In genomic region chr17:24855838-24856464, GRCm38 (mm10) we compare ENCODE assay signal across 18 mouse cellular contexts. TPM values are rescaled to one million over a fixed set of nuclear protein-coding genes. Genes with fewer than 3 reads are reported as not detected.
DNase-seq lines count a peak whose midpoint lies in the region; ATAC-seq and TF ChIP-seq lines count a peak whose summit lies in the region.
"Had no signal": no experiment of that assay in that cellular context is flagged by ENCODE, and none has a peak within 500 bp of the region (broad histone marks: within the 10 kb centered on the region; RNA-seq: fewer than 3 reads in every experiment).

No protein-coding gene starts in this region.

- 0 out of 2 replicates have a peak overlapping the region, but pooled peaks have one; percentile 39 for H3K9ac ChIP-seq in heart, embryonic 11.5 days (ENCODE audit: low read depth, low read length)
- no peak overlapping the region for H3K9ac ChIP-seq in kidney, embryonic 15.5 days
- no peak overlapping the region for H3K9ac ChIP-seq in liver, postnatal 0 days (replicated peaks)
- H3K9ac ChIP-seq: forebrain, postnatal 0 days had no signal

- no peak overlapping the region for H3K27ac ChIP-seq in heart, embryonic 11.5 days (ENCODE audit: low read depth, low read length)
- H3K27ac ChIP-seq in kidney, embryonic 15.5 days: no peak overlapping the region
- peak overlapping the region; percentile 49 for H3K27ac ChIP-seq in liver, postnatal 0 days (ENCODE audit: low read depth)
- H3K27ac ChIP-seq: heart, embryonic 10.5 days had no signal

- peaks cover 7% of the 10 kb centered on the region; the same call in 1 of the 2 replicates for H3K27me3 ChIP-seq in heart, embryonic 11.5 days (ENCODE audit: control insufficient read depth, insufficient read depth, low read length)
- peaks cover 5% of the 10 kb centered on the region; the same call in 1 of the 2 replicates for H3K27me3 ChIP-seq in kidney, embryonic 15.5 days
- no peaks in the 10 kb centered on the region for H3K27me3 ChIP-seq in liver, postnatal 0 days (ENCODE audit: insufficient read depth, low read length)

- TF ChIP-seq EP300 in liver, postnatal 0 days (IDR thresholded peaks at IDR 0.05; ENCODE audit: low read depth): no peak

- H3K4me1 ChIP-seq in heart, embryonic 11.5 days (ENCODE audit: control insufficient read depth, insufficient read depth, low read length): peaks cover 6% of the 10 kb centered on the region; the same call in 1 of the 2 replicates
- H3K4me1 ChIP-seq in kidney, embryonic 15.5 days: peaks cover 9% of the 10 kb centered on the region
- H3K4me1 ChIP-seq in liver, postnatal 0 days (ENCODE audit: insufficient read depth): peaks cover 38% of the 10 kb centered on the region

- ATAC-seq in heart, embryonic 11.5 days (replicated peaks; ENCODE audit: insufficient number of reproducible peaks, low FRiP score, low TSS enrichment): no peak
- ATAC-seq in kidney, embryonic 15.5 days (replicated peaks; ENCODE audit: low FRiP score): no peak
- no peak for ATAC-seq in liver, postnatal 0 days
- ATAC-seq: forebrain, postnatal 0 days had no signal

- H3K4me2 ChIP-seq in heart, embryonic 11.5 days: no peak overlapping the region
- H3K4me2 ChIP-seq in kidney, embryonic 15.5 days: no peak overlapping the region
- no peak overlapping the region for H3K4me2 ChIP-seq in liver, postnatal 0 days (ENCODE audit: low read depth, low read length)

- TF ChIP-seq CTCF in liver, postnatal 0 days (IDR thresholded peaks at IDR 0.05; ENCODE audit: low read depth): no peak

- DNase-seq in heart, postnatal 10 days: no peak
- DNase-seq in kidney, postnatal 36 days: peak; percentile 45 to 60
- peak; percentile 79 for DNase-seq in NIH3T3 (ENCODE audit: low read depth)
- DNase-seq in liver, postnatal 0 days: no peak
- no peak for DNase-seq in layer of hippocampus, postnatal 10 days (ENCODE audit: low spot score in 2 of 2)
- no peak for DNase-seq in spleen, adult 18-20 months
- DNase-seq: cerebellum, adult 9-10 months; forebrain, postnatal 0 days; gastrocnemius, postnatal 14 days; heart, postnatal 36 days; lung, postnatal 10 days had no signal

- H3K36me3 ChIP-seq in heart, embryonic 11.5 days (ENCODE audit: control insufficient read depth, insufficient read depth, low read length): 0 out of 2 replicates have a peak, but pooled peaks cover 3% of the 10 kb centered on the region
- peaks cover 70% of the 10 kb centered on the region for H3K36me3 ChIP-seq in kidney, embryonic 15.5 days
- peaks cover 66% of the 10 kb centered on the region for H3K36me3 ChIP-seq in liver, postnatal 0 days (replicated peaks; ENCODE audit: insufficient read depth, low read length)

- intact Hi-C loops in heart, postnatal 10 days (cut with DNase I): no loop called here

- WGBS in heart, embryonic 11.5 days (ENCODE audit: insufficient replicate concordance): 67% methylated on average over 3 of the region's 3 CpGs
- 85% methylated on average over 3 of the region's 3 CpGs for WGBS in kidney, embryonic 15.5 days
- WGBS in liver, postnatal 0 days (ENCODE audit: insufficient replicate concordance): 89% methylated on average over 3 of the region's 3 CpGs

- H3K9me3 ChIP-seq in heart, embryonic 11.5 days (replicated peaks; ENCODE audit: control insufficient read depth, low read length): no peaks in the 10 kb centered on the region
- H3K9me3 ChIP-seq in kidney, embryonic 15.5 days (replicated peaks): no peaks in the 10 kb centered on the region
- H3K9me3 ChIP-seq in liver, postnatal 0 days (ENCODE audit: low read length): no peaks in the 10 kb centered on the region
- H3K9me3 ChIP-seq: heart, embryonic 10.5 days had no signal

- H3K4me3 ChIP-seq in heart, embryonic 11.5 days (ENCODE audit: low read depth, low read length): no peak overlapping the region
- H3K4me3 ChIP-seq in kidney, embryonic 15.5 days (replicated peaks): no peak overlapping the region
- no peak overlapping the region for H3K4me3 ChIP-seq in liver, postnatal 0 days (ENCODE audit: low read depth, low read length)
- H3K4me3 ChIP-seq: heart, embryonic 10.5 days had no signal

RNA-seq across cellular contexts. Expression of gene Fahd1, which starts 5.8 kb away (rescaled TPM):
- polyA plus RNA-seq in heart, embryonic 11.5 days (2014; fragmentation: Nextera tagmentation; extraction: Ambion mirVana): 38.0 and 39.5 TPM in 2 replicates
- 10 to 100 TPM; 62.4 to 66.0 TPM for total RNA-seq in heart, postnatal 10 days (2021)
- 39.3 and 40.8 TPM in 2 replicates for polyA plus RNA-seq in kidney, embryonic 15.5 days (2015; fragmentation: Nextera tagmentation; extraction: Ambion mirVana)
- 84.9 and 90.0 TPM in 2 replicates for polyA plus RNA-seq in liver, postnatal 0 days (2015; fragmentation: Nextera tagmentation; extraction: Ambion mirVana)
- 10 to 100 TPM; 15.6 to 16.2 TPM for total RNA-seq in layer of hippocampus, postnatal 10 days (2021)

RNA-seq across cellular contexts. Expression of gene Igfals, which starts 9.8 kb away (rescaled TPM):
- polyA plus RNA-seq in heart, embryonic 11.5 days (2014; fragmentation: Nextera tagmentation; extraction: Ambion mirVana): 0.14 TPM in 1 of 2 replicates, not detected in the other
- 10 to 100 TPM in 1 of 2 experiments, 1 to 10 TPM in 1; 9.9 to 14.0 TPM for total RNA-seq in heart, postnatal 10 days (2021)
- 1.7 and 2.1 TPM in 2 replicates for polyA plus RNA-seq in kidney, embryonic 15.5 days (2015; fragmentation: Nextera tagmentation; extraction: Ambion mirVana)
- polyA plus RNA-seq in liver, postnatal 0 days (2015; fragmentation: Nextera tagmentation; extraction: Ambion mirVana): 28.0 and 32.4 TPM in 2 replicates
- not detected for total RNA-seq in layer of hippocampus, postnatal 10 days (2021)
- total RNA-seq: layer of hippocampus, adult 8-10 months; megakaryocyte-erythroid progenitor cell, adult 5-6 weeks; monocyte, adult 5-6 weeks had no signal
- polyA plus RNA-seq: neural tube, embryonic 14.5 days had no signal

RNA-seq across cellular contexts. Expression of gene Hagh, which starts 16.0 kb away (rescaled TPM):
- 42.6 and 48.8 TPM in 2 replicates for polyA plus RNA-seq in heart, embryonic 11.5 days (2014; fragmentation: Nextera tagmentation; extraction: Ambion mirVana)
- 100 to 1,000 TPM; 110 to 117 TPM for total RNA-seq in heart, postnatal 10 days (2021)
- polyA plus RNA-seq in kidney, embryonic 15.5 days (2015; fragmentation: Nextera tagmentation; extraction: Ambion mirVana): 52.3 and 53.4 TPM in 2 replicates
- 233 and 241 TPM in 2 replicates for polyA plus RNA-seq in liver, postnatal 0 days (2015; fragmentation: Nextera tagmentation; extraction: Ambion mirVana)
- total RNA-seq in layer of hippocampus, postnatal 10 days (2021): 10 to 100 TPM; 81.5 to 87.7 TPM

RNA-seq across cellular contexts. Expression of gene Nubp2, which starts 30.2 kb away (rescaled TPM):
- polyA plus RNA-seq in heart, embryonic 11.5 days (2014; fragmentation: Nextera tagmentation; extraction: Ambion mirVana): 42.3 and 43.3 TPM in 2 replicates
- 10 to 100 TPM; 27.0 to 27.8 TPM for total RNA-seq in heart, postnatal 10 days (2021)
- polyA plus RNA-seq in kidney, embryonic 15.5 days (2015; fragmentation: Nextera tagmentation; extraction: Ambion mirVana): 54.2 and 57.8 TPM in 2 replicates
- 41.5 and 46.4 TPM in 2 replicates for polyA plus RNA-seq in liver, postnatal 0 days (2015; fragmentation: Nextera tagmentation; extraction: Ambion mirVana)
- 10 to 100 TPM; 40.4 to 40.5 TPM for total RNA-seq in layer of hippocampus, postnatal 10 days (2021)

RNA-seq across cellular contexts. Expression of gene Spsb3, which starts 30.5 kb away (rescaled TPM):
- 25.2 and 26.5 TPM in 2 replicates for polyA plus RNA-seq in heart, embryonic 11.5 days (2014; fragmentation: Nextera tagmentation; extraction: Ambion mirVana)
- total RNA-seq in heart, postnatal 10 days (2021): 10 to 100 TPM; 41.3 to 45.8 TPM
- 40.6 and 43.7 TPM in 2 replicates for polyA plus RNA-seq in kidney, embryonic 15.5 days (2015; fragmentation: Nextera tagmentation; extraction: Ambion mirVana)
- 43.5 and 45.5 TPM in 2 replicates for polyA plus RNA-seq in liver, postnatal 0 days (2015; fragmentation: Nextera tagmentation; extraction: Ambion mirVana)
- total RNA-seq in layer of hippocampus, postnatal 10 days (2021): 10 to 100 TPM; 36.4 to 36.9 TPM

Comparison
In these comparisons a context has a peak if more than half of its experiments do, and no peak if none do; other contexts are left out.
1. DNase-seq: peak in kidney, postnatal 36 days (2 of 2) and NIH3T3 (single experiment); none in heart, postnatal 10 days (0 of 2), liver, postnatal 0 days (single experiment), layer of hippocampus, postnatal 10 days (0 of 2) and spleen, adult 18-20 months (0 of 2).